Mouse (Mus musculus) brain, adult 10 weeks (tissue): ENCODE results near the gene Gm9774. TPM values are rescaled to one million over a fixed set of nuclear protein-coding genes. Genes with fewer than 3 reads are reported as not detected.

Experiments
- polyA plus RNA-seq: library from polyadenylated mRNA; stranded (reverse); fragments of 350-450 nt; fragmentation: Illumina TruSeq; extraction: RNeasy Lipid Tissue Mini Kit (QIAGEN cat#74804); gene quantifications from one replicate; pipeline ENCODE4 v1.2.3, GENCODE M21; 2015; ENCODE audit warnings: low read depth, low replicate concordance

Gm9774 gene
- 4.1 TPM for polyA plus RNA-seq

GRCm38 (mm10) chr3:92429323-92429722 is at the start of gene Gm9774:
Gene Gm9774 (minus strand): TSS chr3:92429423.

GRCm38 (mm10) chr3:92458620-92459019 is 29.4 kb upstream of the Gm9774 start, which contains the start of gene Sprr3:
Gene Sprr3 (minus strand): TSS chr3:92458720.

GRCm38 (mm10) chr3:92438689-92439088 is 9.5 kb upstream of the Gm9774 start, which contains the start of gene Sprr1b:
Gene Sprr1b (minus strand): TSS chr3:92438789.

GRCm38 (mm10) chr3:92432282-92432681 is 3.1 kb upstream of the Gm9774 start, which contains the start of gene Sprr2k:
Gene Sprr2k (plus strand): TSS chr3:92432582.

GRCm38 (mm10) chr3:92417782-92418181 is 11.4 kb downstream of the Gm9774 start, which contains the start of gene Sprr2j-ps:
Gene Sprr2j-ps (plus strand): TSS chr3:92418082.

GRCm38 (mm10) chr3:92407691-92408090 is 21.5 kb downstream of the Gm9774 start, which contains the start of gene Sprr2i:
Gene Sprr2i (plus strand): TSS chr3:92407991.

GRCm38 (mm10) chr3:92385385-92385784 is 43.8 kb downstream of the Gm9774 start, which contains the start of gene Sprr2h:
Gene Sprr2h (plus strand): TSS chr3:92385685.

Other genes starting within 250 kb of the Gm9774 start
- gene Sprr2a1, start 213.6 kb downstream of the Gm9774 start, polyA plus RNA-seq = not detected
- not detected for gene Sprr2a2, start 213.5 kb downstream of the Gm9774 start, polyA plus RNA-seq
- gene Sprr2a3, start 144.0 kb downstream of the Gm9774 start, polyA plus RNA-seq = not detected
- not detected for gene Sprr2b, start 112.8 kb downstream of the Gm9774 start, polyA plus RNA-seq
- gene Sprr2d, start 90.3 kb downstream of the Gm9774 start, polyA plus RNA-seq = not detected
- not detected for gene Sprr2e, start 77.3 kb downstream of the Gm9774 start, polyA plus RNA-seq
- gene Sprr2f, start 64.2 kb downstream of the Gm9774 start, polyA plus RNA-seq = not detected
- gene Sprr2h, start 43.7 kb downstream of the Gm9774 start, polyA plus RNA-seq = not detected
- not detected for gene Sprr2i, start 21.4 kb downstream of the Gm9774 start, polyA plus RNA-seq
- not detected for gene Sprr2j-ps, start 11.3 kb downstream of the Gm9774 start, polyA plus RNA-seq
- gene Sprr2k, start 3.2 kb upstream of the Gm9774 start, polyA plus RNA-seq = not detected
- not detected for gene Sprr1b, start 9.4 kb upstream of the Gm9774 start, polyA plus RNA-seq
- gene Sprr3, start 29.3 kb upstream of the Gm9774 start, polyA plus RNA-seq = not detected
- gene Sprr1a, start 56.5 kb upstream of the Gm9774 start, polyA plus RNA-seq = not detected
- not detected for gene Sprr4, start 71.1 kb upstream of the Gm9774 start, polyA plus RNA-seq
- gene 2310046K23Rik, start 105.1 kb upstream of the Gm9774 start, polyA plus RNA-seq = not detected
- gene Ivl, start 144.3 kb upstream of the Gm9774 start, polyA plus RNA-seq = not detected
- not detected for gene Smcp, start 159.6 kb upstream of the Gm9774 start, polyA plus RNA-seq
- gene 2210017I01Rik, start 178.1 kb upstream of the Gm9774 start, polyA plus RNA-seq = not detected
- gene Lce6a, start 192.2 kb upstream of the Gm9774 start, polyA plus RNA-seq = not detected
- gene Lce1a1, start 218.9 kb upstream of the Gm9774 start, polyA plus RNA-seq = not detected
- not detected for gene Lce1b, start 227.5 kb upstream of the Gm9774 start, polyA plus RNA-seq
- not detected for gene Lce1a2, start 240.9 kb upstream of the Gm9774 start, polyA plus RNA-seq
- gene Lce1c, start 249.8 kb upstream of the Gm9774 start, polyA plus RNA-seq = not detected